Mouse (Mus musculus): ENCODE data around the gene Gm49345.
"Not testable (repeated sequence)": the region's sequence is repeated elsewhere in the genome, so short reads cannot be mapped to it uniquely, and the experiment has no call there.

Gene Gm49345

GRCm38 (mm10) chr13:67637294-67638007 lies at the start of gene Gm49345, which contains the start of gene Zfp729a:
Gene Gm49345 (minus strand): TSS chr13:67637769.
Gene Zfp729a (minus strand): TSS chr13:67637791.
- peak; percentile 55 for DNase-seq (ENCODE audit: low spot score)

GRCm38 (mm10) chr13:67686971-67687370 lies 49.4 kb upstream of the Gm49345 start, which contains the start of gene Zfp738:
Gene Zfp738 (minus strand): TSS chr13:67687071.
- no peak for DNase-seq (ENCODE audit: low spot score)

GRCm38 (mm10) chr13:67683841-67684240 lies 46.3 kb upstream of the Gm49345 start:
- DNase-seq (ENCODE audit: low spot score), result not testable (repeated sequence)

- DNase-seq (ENCODE audit: low spot score), result peak; percentile 47
Observed at GRCm38 (mm10) chr13:67682959-67683735, 45.6 kb upstream of the Gm49345 start.

GRCm38 (mm10) chr13:67674902-67675301 lies 37.3 kb upstream of the Gm49345 start:
- DNase-seq (ENCODE audit: low spot score), result no peak

- no peak for DNase-seq (ENCODE audit: low spot score)
Observed at GRCm38 (mm10) chr13:67652496-67652895, 14.9 kb upstream of the Gm49345 start.

- no peak for DNase-seq (ENCODE audit: low spot score)
Observed at GRCm38 (mm10) chr13:67610108-67610507, 27.5 kb downstream of the Gm49345 start.

- DNase-seq (ENCODE audit: low spot score), result peak; percentile 71
Observed at GRCm38 (mm10) chr13:67609066-67609876, 28.3 kb downstream of the Gm49345 start, which contains the start of gene Zfp729b. Gene Zfp729b (minus strand): TSS chr13:67609707.

GRCm38 (mm10) chr13:67572591-67573189 lies 64.9 kb downstream of the Gm49345 start:
- DNase-seq (ENCODE audit: low spot score), result no peak

- DNase-seq (ENCODE audit: low spot score), result no peak
Observed at GRCm38 (mm10) chr13:67553730-67554129, 83.8 kb downstream of the Gm49345 start, which contains the start of gene Zfp748. Gene Zfp748 (minus strand): TSS chr13:67553830.

GRCm38 (mm10) chr13:67552505-67553346 lies 84.8 kb downstream of the Gm49345 start:
- peak; percentile 65 for DNase-seq (ENCODE audit: low spot score)

GRCm38 (mm10) chr13:67545941-67546340 lies 91.6 kb downstream of the Gm49345 start:
- no peak for DNase-seq (ENCODE audit: low spot score)

All from ovary, postnatal 10 days (tissue).